Mouse (Mus musculus) intestine, postnatal 0 days (tissue): ENCODE data around the gene Coro2b. TPM values are rescaled to one million over a fixed set of nuclear protein-coding genes. Genes with fewer than 3 reads are reported as not detected.

Experiments used
- ATAC-seq: fragments of 200-750 bp; cut with Nextera tagmentation; 2 replicates; pipeline ENCODE4 v1.8.0; 2017; ENCODE audit warnings: mild to moderate bottlenecking, moderate TSS enrichment, moderate library complexity
- H3K27ac ChIP-seq: fragments of 300-500 bp; sonication (generic); 2 replicates; pipeline ENCODE4 v1.5.1; 2014; ENCODE audit warnings: mild to moderate bottlenecking, low read depth, low read length, moderate library complexity
- H3K27me3 ChIP-seq: fragments of 300-500 bp; sonication (generic); replicated peaks from 2 replicates; pipeline ENCODE4 v1.6.1; 2014; ENCODE audit warnings: low read length, mixed read lengths; ENCODE audit not compliant: control insufficient read depth, insufficient read depth
- H3K36me3 ChIP-seq: fragments of 300-500 bp; sonication (generic); 2 replicates; pipeline ENCODE4 v1.6.1; 2014; ENCODE audit warnings: mild to moderate bottlenecking, moderate library complexity; ENCODE audit not compliant: control insufficient read depth, insufficient read depth
- H3K4me1 ChIP-seq: fragments of 300-500 bp; sonication (generic); replicated peaks from 2 replicates; pipeline ENCODE4 v1.6.1; 2014; ENCODE audit warnings: antibody characterized with exemption, low read length, mixed read lengths; ENCODE audit not compliant: control insufficient read depth, insufficient read depth
- H3K4me2 ChIP-seq: fragments of 300-500 bp; sonication (generic); replicated peaks from 2 replicates; pipeline ENCODE4 v1.6.1; 2014; ENCODE audit warnings: low read depth, mild to moderate bottlenecking, moderate library complexity
- H3K4me3 ChIP-seq: fragments of 300-500 bp; sonication (generic); 2 replicates; pipeline ENCODE4 v1.5.1; 2014; ENCODE audit warnings: low read depth, low read length
- H3K9ac ChIP-seq: fragments of 300-500 bp; sonication (generic); 2 replicates; pipeline ENCODE4 v1.6.1; 2014; ENCODE audit warnings: mild to moderate bottlenecking, low read depth, low read length
- H3K9me3 ChIP-seq: fragments of 300-500 bp; sonication (generic); 2 replicates; pipeline ENCODE4 v1.6.1; 2016; ENCODE audit warnings: mixed run types; ENCODE audit not compliant: control insufficient read depth
- CTCF ChIP-seq: sonication (generic); IDR thresholded peaks from 2 replicates; pipeline ENCODE4 v1.5.1; 2016; ENCODE audit warnings: low read depth, mild to moderate bottlenecking, control low read depth, antibody characterized with exemption, moderate library complexity
- WGBS: fragments of 180-500 bp; shearing (Covaris S2); extraction: QIAGEN DNeasy Blood & Tissue Kit; methylation state at CpG from one replicate; pipeline ENCODE4 v1.1.7; 2014; 5-methylcytosine and 5-hydroxymethylcytosine counted together
- polyA plus RNA-seq: library from polyadenylated mRNA; unstranded; fragments of >200 nt; fragmentation: Nextera tagmentation; extraction: Ambion mirVana; gene quantifications from 2 replicates; pipeline ENCODE4 v1.2.1, GENCODE M21; 2015

Coro2b gene
- polyA plus RNA-seq, 1 experiment from 2014 or later, result 2.9 TPM

- Histone ChIP-seq H3K4me2 (no peak overlapping the region), H3K36me3 (no peaks in the 10 kb centered on the region), H3K9me3 (no peaks in the 10 kb centered on the region), H3K4me3 (no peak overlapping the region), H3K27ac (no peak overlapping the region), H3K27me3 (0 out of 2 replicates have a peak, but pooled peaks cover 3% of the 10 kb centered on the region), H3K4me1 (no peaks in the 10 kb centered on the region), H3K9ac (no peak overlapping the region)
- no peak for TF ChIP-seq CTCF
- WGBS, result 48% methylated on average over 10 of the region's 10 CpGs
- no peak for ATAC-seq
Measured at GRCm38 (mm10) chr9:62513492-62514133, 23.2 kb downstream of the Coro2b start.

GRCm38 (mm10) chr9:62510530-62510936, 26.3 kb downstream of the Coro2b start:
- no peak overlapping the region for H3K4me3 ChIP-seq
- H3K4me2 ChIP-seq, result no peak overlapping the region
- no peak for TF ChIP-seq CTCF
- no peaks in the 10 kb centered on the region for H3K9me3 ChIP-seq
- no peak for ATAC-seq
- no peaks in the 10 kb centered on the region for H3K36me3 ChIP-seq
- WGBS, result 45% methylated on average over 4 of the region's 4 CpGs
- H3K27me3 ChIP-seq, result 0 out of 2 replicates have a peak, but pooled peaks cover 3% of the 10 kb centered on the region
- no peaks in the 10 kb centered on the region for H3K4me1 ChIP-seq
- H3K9ac ChIP-seq, result no peak overlapping the region
- no peak overlapping the region for H3K27ac ChIP-seq

DNA sequence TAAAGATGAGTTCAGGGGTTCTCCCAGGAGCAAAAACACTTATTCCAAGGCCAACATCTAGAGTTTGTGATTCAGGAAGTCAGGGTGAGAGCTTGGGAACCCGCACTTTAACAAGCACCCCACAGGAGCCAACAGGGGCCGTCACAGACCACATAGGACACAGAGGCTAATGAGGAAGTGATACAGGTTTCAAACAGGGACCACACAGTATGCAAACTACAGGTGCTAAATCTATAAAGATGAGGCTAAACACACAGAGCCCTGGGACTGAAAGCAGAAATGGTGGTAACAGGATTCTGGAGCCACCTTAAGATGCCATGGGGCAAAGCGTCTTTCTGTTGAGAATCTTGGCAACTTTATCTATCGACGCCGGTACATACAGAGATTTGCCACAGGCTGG, 27.2 kb downstream of the Coro2b start:
- H3K27ac ChIP-seq, result no peak overlapping the region
- no peak overlapping the region for H3K4me3 ChIP-seq
- 0 out of 2 replicates have a peak, but pooled peaks cover 3% of the 10 kb centered on the region for H3K27me3 ChIP-seq
- no peaks in the 10 kb centered on the region for H3K9me3 ChIP-seq
- H3K9ac ChIP-seq, result no peak overlapping the region
- 83% methylated on average over 6 of the region's 6 CpGs for WGBS
- H3K36me3 ChIP-seq, result no peaks in the 10 kb centered on the region
- TF ChIP-seq CTCF, result no peak
- ATAC-seq, result no peak
- no peak overlapping the region for H3K4me2 ChIP-seq
- no peaks in the 10 kb centered on the region for H3K4me1 ChIP-seq

GRCm38 (mm10) chr9:62508740-62509524, 27.9 kb downstream of the Coro2b start:
- no peaks in the 10 kb centered on the region for H3K9me3 ChIP-seq
- TF ChIP-seq CTCF, result no peak
- no peak overlapping the region for H3K9ac ChIP-seq
- H3K27me3 ChIP-seq, result 0 out of 2 replicates have a peak, but pooled peaks cover 3% of the 10 kb centered on the region
- no peak for ATAC-seq
- WGBS, result 84% methylated on average over 10 of the region's 10 CpGs
- H3K4me3 ChIP-seq, result no peak overlapping the region
- H3K4me2 ChIP-seq, result no peak overlapping the region
- H3K27ac ChIP-seq, result no peak overlapping the region
- H3K4me1 ChIP-seq, result no peaks in the 10 kb centered on the region
- H3K36me3 ChIP-seq, result no peaks in the 10 kb centered on the region

DNA sequence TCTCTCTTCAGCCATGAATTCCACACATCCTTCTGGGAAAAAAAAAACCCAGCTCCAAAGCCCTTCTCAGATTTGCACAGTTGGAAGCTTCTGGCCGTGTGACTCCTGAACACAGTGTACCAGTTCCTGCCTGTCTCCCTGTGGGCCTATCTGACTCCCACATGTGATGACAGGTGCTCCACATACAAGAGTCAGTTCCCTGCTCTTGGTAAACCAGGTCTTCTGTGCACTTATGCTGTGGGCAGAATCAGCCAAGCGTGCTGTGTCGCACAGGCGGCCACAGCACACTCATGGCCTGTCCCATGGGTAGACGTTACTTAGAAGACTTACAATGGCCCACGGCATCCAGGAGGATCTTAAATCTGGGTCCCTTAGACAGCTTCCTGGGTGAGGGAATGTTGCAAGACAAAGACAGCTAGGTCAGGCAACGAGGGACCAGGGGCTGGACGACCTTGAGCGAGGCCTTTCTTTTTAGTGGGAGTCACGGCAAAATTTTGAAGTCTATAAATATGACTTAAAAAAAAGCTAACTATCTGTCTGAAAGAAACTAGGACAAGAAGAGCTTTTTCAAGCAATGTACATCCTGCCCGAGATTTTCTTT, 30.3 kb downstream of the Coro2b start:
- H3K9ac ChIP-seq, result no peak overlapping the region
- H3K4me3 ChIP-seq, result no peak overlapping the region
- no peak overlapping the region for H3K4me2 ChIP-seq
- no peak for TF ChIP-seq CTCF
- 0 out of 2 replicates have a peak, but pooled peaks cover 3% of the 10 kb centered on the region for H3K27me3 ChIP-seq
- no peak for ATAC-seq
- no peaks in the 10 kb centered on the region for H3K36me3 ChIP-seq
- H3K4me1 ChIP-seq, result no peaks in the 10 kb centered on the region
- WGBS, result 85% methylated on average over 11 of the region's 11 CpGs
- no peak overlapping the region for H3K27ac ChIP-seq
- H3K9me3 ChIP-seq, result no peaks in the 10 kb centered on the region

DNA sequence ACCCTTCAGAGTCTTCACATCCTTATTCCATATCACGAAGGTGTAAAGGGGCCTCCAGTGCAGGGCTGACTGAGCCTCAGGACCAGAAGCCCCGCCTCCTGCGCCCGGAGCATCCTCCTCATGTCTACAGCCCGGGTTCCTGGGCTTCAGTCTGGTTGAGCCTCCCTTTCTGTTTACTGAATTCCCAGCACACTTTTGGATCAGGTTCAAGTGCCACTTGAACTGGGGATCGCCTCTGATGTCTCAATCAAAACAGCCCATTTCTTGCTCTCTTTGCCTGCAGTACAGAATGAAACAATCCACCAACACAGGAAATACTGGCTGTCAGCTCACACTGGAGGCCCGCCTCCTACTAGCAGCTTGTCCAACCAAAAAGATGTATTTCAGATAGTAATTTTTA, 32.7 kb downstream of the Coro2b start:
- Histone ChIP-seq H3K27ac (no peak overlapping the region), H3K9me3 (no peaks in the 10 kb centered on the region), H3K4me1 (no peaks in the 10 kb centered on the region), H3K4me3 (no peak overlapping the region), H3K36me3 (no peaks in the 10 kb centered on the region), H3K27me3 (no peaks in the 10 kb centered on the region), H3K9ac (no peak overlapping the region), H3K4me2 (no peak overlapping the region)
- ATAC-seq, result no peak
- WGBS, result 64% methylated on average over 7 of the region's 7 CpGs
- TF ChIP-seq CTCF, result no peak
